Mouse (Mus musculus) brain, adult 10 weeks (tissue): ENCODE data around the gene Gm34653. TPM values are rescaled to one million over a fixed set of nuclear protein-coding genes. Genes with fewer than 3 reads are reported as not detected.

Experiments used
- polyA plus RNA-seq: library from polyadenylated mRNA; stranded (reverse); fragments of 350-450 nt; fragmentation: Illumina TruSeq; extraction: RNeasy Lipid Tissue Mini Kit (QIAGEN cat#74804); gene quantifications from one replicate; pipeline ENCODE4 v1.2.3, GENCODE M21; 2015; ENCODE audit warnings: low read depth, low replicate concordance

The Gm34653 gene
- not detected for polyA plus RNA-seq

DNA sequence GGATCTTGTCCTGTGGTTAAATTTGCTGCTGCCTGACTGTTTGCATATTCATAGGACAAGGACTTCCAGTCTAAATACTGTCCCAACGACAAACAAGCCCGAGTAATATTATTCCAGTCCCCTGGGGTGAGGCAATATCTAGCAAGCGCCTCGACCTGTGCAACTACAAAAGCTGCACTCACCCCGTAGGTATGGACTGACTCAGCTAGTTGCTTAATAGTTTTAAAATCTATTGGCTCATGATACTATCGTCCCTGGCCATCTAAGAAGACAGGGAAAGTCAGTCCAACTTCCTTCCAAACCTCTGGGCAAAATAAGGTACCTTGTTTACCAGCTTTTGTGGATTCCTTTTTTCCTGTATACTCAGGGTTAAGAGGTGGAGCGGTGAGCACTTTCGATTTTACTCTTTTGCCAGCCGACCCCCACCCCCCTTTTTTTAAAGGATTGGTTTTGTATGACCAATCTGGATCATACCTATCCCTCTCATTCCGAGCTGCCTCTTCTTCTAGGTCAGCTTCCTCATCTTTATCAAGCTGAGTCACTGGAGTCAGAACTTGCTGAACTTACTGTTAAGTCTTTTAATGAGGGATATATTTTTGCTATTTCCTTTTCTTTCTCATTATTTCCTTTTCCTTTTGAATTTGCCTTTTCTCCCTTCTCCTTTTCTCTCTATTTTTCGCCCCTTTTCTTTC lies at the start of gene Gm34653:
Gene Gm34653, plus strand, starts transcription at position 242 of the 692 bp plus-strand sequence.

DNA sequence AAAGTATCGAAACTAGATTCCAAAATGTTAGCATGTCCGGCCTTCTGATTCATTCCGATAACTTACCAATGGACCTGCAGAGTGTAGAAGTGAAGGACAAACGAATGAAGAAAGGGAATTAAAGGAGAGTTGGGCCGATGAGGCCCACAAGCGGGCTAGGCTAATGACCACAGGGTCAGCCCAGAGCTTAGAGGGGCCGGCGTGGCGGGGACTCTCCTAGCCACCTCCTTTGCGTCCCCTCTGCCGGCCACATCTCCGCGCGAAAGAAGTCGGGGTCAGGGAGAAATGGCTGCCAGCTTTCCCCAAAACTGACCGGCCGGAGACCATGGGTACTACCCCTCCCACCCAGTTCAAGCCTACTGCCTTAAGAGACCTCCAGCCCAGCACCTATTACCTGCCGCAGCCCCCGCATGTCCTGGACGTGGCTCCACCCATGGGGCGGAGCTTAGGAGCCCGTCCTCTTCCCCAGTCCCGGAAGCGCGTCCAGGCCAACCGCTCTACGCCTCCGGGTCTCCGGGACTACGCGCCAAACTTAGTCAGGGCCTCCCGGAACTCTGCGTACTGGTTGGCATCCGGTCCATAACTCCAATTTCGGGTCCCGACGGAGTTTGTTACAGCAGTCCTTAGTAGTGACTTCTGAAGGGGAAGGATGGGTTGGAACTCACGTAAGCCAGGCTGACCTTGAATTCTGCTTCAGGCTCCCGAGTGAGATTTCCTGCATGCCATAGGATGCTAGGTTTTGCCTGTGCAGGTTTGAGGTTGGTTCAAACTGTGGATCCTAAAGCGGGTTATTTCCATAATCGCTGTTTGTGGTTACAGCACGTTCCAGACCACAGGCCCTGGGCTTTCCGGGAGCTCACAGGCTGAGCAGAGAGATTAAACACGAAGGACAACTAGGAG lies 33.2 kb upstream of the Gm34653 start, which contains the start of gene Rabepk:
Gene Rabepk, minus strand, starts transcription at position 556 of the 900 bp plus-strand sequence.

DNA sequence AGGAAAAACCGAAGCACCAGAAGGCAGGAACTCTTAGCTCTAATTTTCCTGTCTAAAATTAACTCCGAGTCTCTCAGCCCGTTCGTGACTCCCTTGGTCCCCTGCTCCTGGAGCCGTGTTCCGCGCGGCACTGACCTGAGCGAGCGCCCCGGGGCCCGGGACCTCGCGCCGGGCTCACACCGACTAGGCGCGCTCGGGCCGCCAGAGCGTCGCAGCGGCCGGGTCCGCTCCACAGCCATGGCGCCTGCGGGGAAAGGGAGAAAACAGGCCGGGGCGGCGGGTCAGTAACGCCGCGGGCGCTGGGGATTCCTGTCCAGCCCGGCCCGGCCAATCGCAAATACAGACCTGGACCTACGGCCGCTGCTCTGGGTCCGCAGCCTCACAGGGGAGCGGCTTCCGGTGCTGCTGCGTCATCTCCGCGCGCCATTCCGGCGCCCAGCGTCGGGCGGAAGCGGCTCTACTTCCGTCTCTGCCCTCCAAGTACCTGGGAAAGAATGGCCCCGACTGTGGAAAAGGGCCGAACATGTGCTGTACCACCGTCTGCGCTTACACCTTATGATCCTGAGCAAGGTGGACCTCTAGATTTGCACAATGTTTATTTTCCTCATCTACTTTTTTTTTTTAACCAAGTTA lies 6.9 kb upstream of the Gm34653 start, which contains the start of gene Fbxw2:
Gene Fbxw2, minus strand, starts transcription at position 485 of the 633 bp plus-strand sequence.

DNA sequence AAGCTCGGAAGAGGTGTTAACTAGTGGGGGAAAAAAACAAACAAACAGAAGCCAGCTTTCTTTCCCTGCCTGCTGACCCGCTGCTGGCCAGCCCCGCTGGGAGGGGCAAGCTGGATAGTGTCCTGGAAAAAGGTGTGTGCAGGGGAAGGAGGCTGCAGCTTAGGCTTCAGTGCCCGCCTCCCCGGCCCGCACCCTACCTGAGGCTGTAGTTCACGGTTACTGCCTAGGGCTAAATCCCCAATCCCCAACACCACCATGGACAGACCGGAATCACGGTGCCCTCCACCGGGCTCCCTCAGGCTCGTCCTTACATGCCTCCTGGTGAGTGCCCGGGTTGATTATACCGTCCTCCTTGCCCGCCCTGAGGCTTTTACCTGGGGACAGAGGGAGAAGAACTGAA lies 41.5 kb downstream of the Gm34653 start, which contains the start of gene Cutal:
Gene Cutal, plus strand, starts transcription at position 126 of the 400 bp plus-strand sequence.

DNA sequence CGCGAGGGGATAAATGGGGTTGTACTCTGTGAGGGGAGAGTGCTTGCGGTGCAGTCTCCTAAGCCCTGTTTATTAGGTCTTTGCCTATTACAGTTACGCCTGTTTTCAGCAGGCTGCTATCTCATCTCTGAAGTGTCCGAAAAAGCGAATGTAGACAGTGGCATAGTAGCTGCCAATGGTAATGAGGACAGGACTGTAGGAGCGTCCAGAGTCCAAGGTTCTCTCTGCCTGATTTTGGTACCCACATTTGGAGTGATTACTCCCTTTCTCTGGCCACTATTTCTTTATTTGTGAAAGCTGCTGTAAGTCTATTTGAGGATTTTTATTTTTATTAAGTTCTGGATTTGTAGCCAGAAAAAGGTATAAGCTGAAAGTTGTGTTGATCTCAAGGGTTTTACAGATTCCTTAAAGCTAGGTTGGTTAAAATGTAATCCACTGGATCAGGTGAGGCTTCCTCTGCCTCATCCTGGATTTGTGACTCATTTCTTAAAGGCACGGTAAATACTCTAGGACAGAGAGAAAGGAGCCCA lies 42.1 kb downstream of the Gm34653 start, which contains the start of gene Psmd5:
Gene Psmd5, minus strand, starts transcription at position 153 of the 530 bp plus-strand sequence.

Other genes starting within 250 kb of the Gm34653 start
- 60.6 TPM for gene Gapvd1, start 77.8 kb upstream of the Gm34653 start, polyA plus RNA-seq
- 380 TPM for gene Hspa5, start 61.0 kb upstream of the Gm34653 start, polyA plus RNA-seq
- gene Rabepk, start 33.1 kb upstream of the Gm34653 start, polyA plus RNA-seq = 45.4 TPM
- gene Fbxw2, start 6.7 kb upstream of the Gm34653 start, polyA plus RNA-seq = 105 TPM
- gene Cutal, start 41.4 kb downstream of the Gm34653 start, polyA plus RNA-seq = 1.2 TPM
- gene Psmd5, start 42.0 kb downstream of the Gm34653 start, polyA plus RNA-seq = 40.4 TPM
- 0.76 TPM for gene Phf19, start 81.0 kb downstream of the Gm34653 start, polyA plus RNA-seq
- 2.7 TPM for gene Traf1, start 128.8 kb downstream of the Gm34653 start, polyA plus RNA-seq
- gene Hc, start 228.4 kb downstream of the Gm34653 start, polyA plus RNA-seq = 0.59 TPM